Mouse (Mus musculus) cerebellum, adult 11 months (tissue): ENCODE measurements around the gene 1810062G17Rik.

Experiments used
- DNase-seq: peaks from one replicate; pipeline ENCODE4 v3.0.0; 2022

1810062G17Rik gene

GRCm38 (mm10) chr3:36475532-36476087 lies at the start of gene 1810062G17Rik, which contains the start of gene Anxa5:
TSS of gene 1810062G17Rik (plus strand) at chr3:36475937.
TSS of gene Anxa5 (minus strand) at chr3:36475894.
- DNase-seq = peak; percentile 83

- no peak for DNase-seq
These were observed 48.4 kb upstream of the 1810062G17Rik start for GRCm38 (mm10) chr3:36427386-36427785.

- DNase-seq = no peak
These were observed 45.4 kb upstream of the 1810062G17Rik start for GRCm38 (mm10) chr3:36430360-36430759.

GRCm38 (mm10) chr3:36440280-36440679 lies 35.5 kb upstream of the 1810062G17Rik start:
- no peak for DNase-seq

- DNase-seq = no peak
These were observed 33.3 kb upstream of the 1810062G17Rik start for GRCm38 (mm10) chr3:36442426-36442825.

- DNase-seq = no peak
These were observed 29.7 kb upstream of the 1810062G17Rik start for GRCm38 (mm10) chr3:36446041-36446440.

GRCm38 (mm10) chr3:36446506-36446905 lies 29.2 kb upstream of the 1810062G17Rik start:
- no peak for DNase-seq

GRCm38 (mm10) chr3:36446918-36447317 lies 28.8 kb upstream of the 1810062G17Rik start:
- no peak for DNase-seq

- no peak for DNase-seq
These were observed 26.2 kb upstream of the 1810062G17Rik start for GRCm38 (mm10) chr3:36449292-36450165.

GRCm38 (mm10) chr3:36452502-36452901 lies 23.2 kb upstream of the 1810062G17Rik start:
- no peak for DNase-seq

- no peak for DNase-seq
These were observed 20.6 kb upstream of the 1810062G17Rik start for GRCm38 (mm10) chr3:36455124-36455523.

GRCm38 (mm10) chr3:36455566-36455965 lies 20.2 kb upstream of the 1810062G17Rik start:
- DNase-seq = peak; percentile 8

GRCm38 (mm10) chr3:36460717-36461116 lies 15.0 kb upstream of the 1810062G17Rik start:
- no peak for DNase-seq

- DNase-seq = no peak
These were observed 13.9 kb upstream of the 1810062G17Rik start for GRCm38 (mm10) chr3:36461819-36462218.

GRCm38 (mm10) chr3:36462348-36462747 lies 13.4 kb upstream of the 1810062G17Rik start:
- DNase-seq = no peak

GRCm38 (mm10) chr3:36465538-36465937 lies 10.2 kb upstream of the 1810062G17Rik start:
- no peak for DNase-seq

- no peak for DNase-seq
These were observed 8.1 kb upstream of the 1810062G17Rik start for GRCm38 (mm10) chr3:36467632-36468031.

GRCm38 (mm10) chr3:36468871-36469270 lies 6.9 kb upstream of the 1810062G17Rik start:
- DNase-seq = no peak

- no peak for DNase-seq
These were observed 3.9 kb upstream of the 1810062G17Rik start for GRCm38 (mm10) chr3:36471856-36472255.

- no peak for DNase-seq
These were observed 2.5 kb upstream of the 1810062G17Rik start for GRCm38 (mm10) chr3:36473222-36473621.

GRCm38 (mm10) chr3:36474421-36474820 lies 1.3 kb upstream of the 1810062G17Rik start:
- DNase-seq = no peak

GRCm38 (mm10) chr3:36474938-36475483 lies 726 bp upstream of the 1810062G17Rik start:
- no peak for DNase-seq

- DNase-seq = peak; percentile 11
These were observed 771 bp downstream of the 1810062G17Rik start for GRCm38 (mm10) chr3:36476261-36477155.
